Mouse (Mus musculus) gastrocnemius, postnatal 25 days (tissue): ENCODE results near the gene Fstl4. TPM values are rescaled to one million over a fixed set of nuclear protein-coding genes. Genes with fewer than 3 reads are reported as not detected.
"Not testable (repeated sequence)": the region's sequence is repeated elsewhere in the genome, so short reads cannot be mapped to it uniquely, and the experiment has no call there.

ENCODE experiments used
- DNase-seq: peaks from one replicate; pipeline ENCODE4 v3.0.0; 2022
- total RNA-seq, 2 experiments: library from RNA; stranded (reverse); gene quantifications; 1 replicate in 1 of 2; 2 replicates in 1 of 2; pipeline ENCODE4 v1.2.3; 2021

The Fstl4 gene
- total RNA-seq, 2 experiments from 2014 or later, result 0.05 TPM; not detected in 1

GRCm38 (mm10) chr11:53087896-53088295, 323.5 kb downstream of the Fstl4 start:
- not testable (repeated sequence) for DNase-seq

- no peak for DNase-seq
Measured at GRCm38 (mm10) chr11:53091596-53091995, 327.2 kb downstream of the Fstl4 start.

DNA sequence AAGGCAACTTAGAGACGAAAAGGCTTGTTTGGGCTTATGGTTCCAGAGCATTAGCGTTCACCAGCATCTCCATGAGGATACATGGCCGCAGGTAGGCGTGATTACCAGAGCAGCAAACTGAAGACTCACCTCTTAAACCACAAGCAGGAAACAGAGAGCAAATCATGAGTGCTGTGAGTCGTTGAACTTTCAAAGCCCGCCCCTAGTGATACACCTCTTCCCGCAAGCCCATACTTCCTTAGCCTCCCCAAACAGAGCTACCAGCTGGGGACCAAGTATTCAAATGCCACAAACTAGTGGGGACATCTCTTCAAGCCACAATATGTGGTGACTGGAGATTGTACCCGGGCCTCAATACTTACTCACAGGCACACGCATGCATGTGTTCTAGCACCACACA, 332.4 kb downstream of the Fstl4 start:
- no peak for DNase-seq

- DNase-seq, result no peak
Measured at GRCm38 (mm10) chr11:53097331-53097730, 332.9 kb downstream of the Fstl4 start.

GRCm38 (mm10) chr11:53097870-53098269, 333.4 kb downstream of the Fstl4 start:
- DNase-seq, result no peak

DNA sequence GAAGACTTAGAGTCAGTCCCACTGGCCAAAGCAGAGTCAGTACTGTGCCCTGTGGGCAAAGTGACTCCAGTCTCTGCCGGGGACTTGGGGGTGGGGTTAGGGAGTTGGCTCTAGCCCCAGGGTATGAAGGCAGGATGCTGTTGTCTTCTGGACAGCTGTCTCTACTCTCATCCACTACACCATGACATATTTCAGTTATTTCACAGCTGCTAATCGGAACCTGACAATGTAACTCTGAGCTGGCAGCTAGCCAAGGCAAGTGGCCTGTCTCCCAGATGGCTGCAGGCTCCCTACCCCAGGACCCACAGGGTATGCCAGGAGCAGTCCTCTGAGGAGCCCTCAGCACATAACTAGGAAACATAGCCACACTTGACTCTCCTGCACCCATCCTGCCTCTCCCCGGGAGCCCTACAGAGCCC, 334.4 kb downstream of the Fstl4 start:
- peak; percentile 12 for DNase-seq

DNA sequence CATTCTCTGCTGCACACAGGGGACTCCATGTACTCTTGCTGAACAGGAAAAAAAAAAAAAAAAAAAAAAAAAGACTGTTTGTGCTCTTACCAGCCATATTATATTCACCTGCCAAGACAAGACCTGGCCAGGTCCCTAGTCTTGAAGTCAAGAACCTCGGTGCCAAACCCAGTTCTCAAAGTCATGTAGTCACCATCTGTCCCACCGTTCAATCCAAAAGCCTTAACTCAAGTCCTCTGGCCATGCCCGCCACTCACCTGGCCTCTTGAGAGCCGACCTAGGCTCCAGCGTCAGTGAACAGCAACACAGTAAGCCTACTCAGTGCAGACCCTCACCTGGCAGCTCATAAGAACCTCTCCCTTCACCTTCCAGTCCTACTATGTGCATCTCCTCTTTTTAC, 334.9 kb downstream of the Fstl4 start:
- DNase-seq, result no peak

DNA sequence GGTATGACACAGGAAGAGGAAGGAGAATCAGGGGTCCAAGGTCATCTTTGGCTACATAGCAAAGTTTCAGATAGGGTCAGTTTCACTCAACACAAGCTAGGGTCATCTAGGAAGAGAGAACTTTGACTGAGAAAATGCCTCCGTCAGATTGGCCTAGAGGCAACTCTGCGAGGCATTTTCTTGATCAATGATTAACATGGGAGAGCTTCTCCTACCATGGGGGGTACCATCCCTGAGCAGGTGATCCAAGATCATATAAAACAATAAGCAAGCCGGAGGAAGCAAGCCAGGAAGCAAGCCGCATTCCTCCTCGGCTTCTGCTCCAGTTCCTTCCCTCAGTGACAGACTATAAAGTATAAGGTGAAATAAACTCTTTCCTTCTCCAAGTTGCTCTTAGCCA, 337.3 kb downstream of the Fstl4 start:
- no peak for DNase-seq

GRCm38 (mm10) chr11:53103601-53104325, 339.3 kb downstream of the Fstl4 start:
- DNase-seq, result peak; percentile 78

DNA sequence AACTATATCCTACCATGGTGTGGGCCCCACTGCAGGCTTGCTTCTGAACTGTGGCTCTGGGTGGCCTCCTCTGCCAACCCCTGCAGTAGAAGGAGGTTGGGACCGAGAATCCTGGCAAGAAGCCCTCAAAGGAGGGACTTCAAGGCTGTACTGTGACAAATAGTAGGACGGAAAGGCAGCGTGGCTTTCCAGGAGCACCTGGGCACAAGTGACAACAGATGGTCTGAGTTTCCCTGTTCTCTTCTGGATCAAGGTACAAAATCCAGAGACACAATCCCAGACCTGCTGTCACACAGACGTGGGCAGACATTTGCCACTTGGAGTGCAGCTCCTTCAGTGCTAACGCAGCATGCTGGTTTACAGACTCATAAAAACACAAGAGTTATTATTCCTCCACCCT, 343.3 kb downstream of the Fstl4 start:
- DNase-seq, result no peak

DNA sequence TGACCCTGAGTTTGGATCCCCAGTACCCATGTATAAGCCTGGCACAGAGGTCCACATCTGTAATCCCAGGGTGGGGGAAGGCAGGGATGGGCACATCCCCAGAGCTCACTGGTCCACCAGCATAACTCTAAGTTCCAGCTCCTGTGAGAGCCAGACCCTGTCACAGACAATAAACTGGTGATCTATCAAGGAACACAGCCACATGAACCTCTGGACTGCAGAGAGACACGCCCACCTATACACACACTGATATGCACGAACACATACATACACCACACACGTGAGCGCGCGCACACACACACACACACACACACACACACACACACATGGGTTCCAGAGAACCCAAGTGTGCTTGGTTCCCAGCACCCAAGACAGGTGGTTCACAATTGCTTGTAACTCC, 344.4 kb downstream of the Fstl4 start:
- no peak for DNase-seq

- no peak for DNase-seq
Measured at GRCm38 (mm10) chr11:53109701-53110467, 345.4 kb downstream of the Fstl4 start.

- no peak for DNase-seq
Measured at GRCm38 (mm10) chr11:53115711-53116110, 351.3 kb downstream of the Fstl4 start.

DNA sequence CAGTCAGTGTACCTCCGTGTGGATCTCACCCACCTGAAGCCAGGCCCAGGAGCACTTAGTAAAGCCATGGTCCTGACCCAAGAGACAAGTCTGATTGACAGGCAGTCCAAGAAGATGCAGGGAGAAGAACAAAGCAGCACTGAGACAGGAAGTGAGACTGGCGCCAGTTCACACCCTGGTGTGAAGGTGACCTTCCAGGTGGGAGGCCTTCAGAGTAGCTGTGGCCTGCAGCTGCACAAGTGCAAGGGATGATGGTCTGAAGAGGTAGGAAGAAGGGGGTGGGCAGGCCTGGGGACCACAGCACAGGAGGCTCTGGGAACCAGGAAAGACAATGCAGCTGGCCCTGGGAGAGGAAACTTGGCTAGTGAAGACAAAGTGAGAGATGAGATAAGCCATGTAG, 351.9 kb downstream of the Fstl4 start:
- DNase-seq, result no peak

DNA sequence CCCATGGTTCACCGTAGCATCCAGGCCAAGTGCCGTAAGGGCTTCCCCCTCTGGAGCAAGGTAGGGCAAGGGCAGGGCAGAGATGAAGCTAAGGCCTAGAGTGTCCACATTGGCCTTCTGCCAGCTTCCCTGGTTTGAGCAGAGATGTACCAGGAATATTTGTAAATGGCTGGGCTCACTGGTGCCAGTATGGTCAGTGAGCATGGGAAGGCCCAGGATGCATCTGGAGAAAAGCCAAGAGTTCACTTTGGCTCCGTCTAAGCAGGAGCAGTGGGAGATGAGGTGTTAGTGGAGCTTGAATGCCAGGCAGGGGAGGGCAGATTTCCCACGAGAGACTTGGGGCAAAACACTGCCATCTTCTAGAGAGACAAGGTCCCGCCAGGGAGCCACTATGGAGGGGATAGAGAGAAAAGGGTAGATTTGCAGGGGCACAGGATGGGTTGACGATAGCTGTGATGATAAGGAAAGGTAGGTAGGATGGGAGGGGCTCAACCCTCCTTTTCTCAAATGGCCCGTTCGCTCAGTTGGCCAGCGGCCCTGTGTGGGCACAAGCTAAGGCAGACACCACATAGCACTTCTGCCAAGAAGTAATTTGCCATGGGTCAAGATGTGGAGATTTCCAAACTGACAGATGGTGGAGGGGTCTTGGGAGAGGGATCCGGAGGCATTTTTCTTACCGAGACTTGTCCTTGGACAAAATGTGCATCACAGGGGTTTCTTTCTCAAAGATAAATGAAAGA, 354.0 kb downstream of the Fstl4 start:
- DNase-seq, result no peak

DNA sequence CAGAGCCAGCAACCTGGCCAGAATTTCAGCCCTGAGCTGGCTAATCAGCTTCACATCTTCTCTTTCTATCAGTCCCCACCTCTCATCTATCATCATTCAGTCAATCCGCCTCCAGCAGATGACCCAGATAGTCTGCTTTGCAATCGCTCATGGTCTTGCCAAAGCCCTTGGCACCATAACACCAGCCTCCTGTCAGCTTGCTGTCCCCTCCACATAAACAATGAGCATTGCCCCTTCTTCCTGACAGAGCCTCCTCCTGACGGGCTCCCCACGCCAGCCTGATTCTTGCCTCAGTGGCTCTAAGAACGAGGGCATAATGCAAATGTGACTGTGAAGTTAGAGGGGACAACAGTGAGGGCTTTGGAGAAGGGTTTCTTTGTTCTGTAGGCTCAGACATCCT, 355.5 kb downstream of the Fstl4 start:
- DNase-seq, result no peak

DNA sequence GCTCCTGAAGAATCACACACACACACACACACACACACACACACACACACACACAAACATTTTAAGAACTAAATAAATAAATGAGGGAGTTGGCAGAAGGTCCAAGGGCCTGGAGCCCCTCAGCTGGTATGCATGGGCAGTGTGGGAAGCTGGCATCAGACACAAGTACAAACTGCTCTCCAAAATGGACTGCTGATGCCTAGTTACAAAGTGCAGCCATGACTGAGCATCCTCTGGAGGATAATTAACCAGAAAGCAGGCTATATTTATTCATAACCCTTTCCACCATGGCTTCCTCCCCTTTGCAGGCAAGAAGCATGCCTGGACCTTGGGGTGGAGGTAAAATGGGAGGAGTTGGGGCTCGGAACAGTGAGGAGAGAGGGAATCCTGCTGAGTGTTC, 356.8 kb downstream of the Fstl4 start:
- no peak for DNase-seq

DNA sequence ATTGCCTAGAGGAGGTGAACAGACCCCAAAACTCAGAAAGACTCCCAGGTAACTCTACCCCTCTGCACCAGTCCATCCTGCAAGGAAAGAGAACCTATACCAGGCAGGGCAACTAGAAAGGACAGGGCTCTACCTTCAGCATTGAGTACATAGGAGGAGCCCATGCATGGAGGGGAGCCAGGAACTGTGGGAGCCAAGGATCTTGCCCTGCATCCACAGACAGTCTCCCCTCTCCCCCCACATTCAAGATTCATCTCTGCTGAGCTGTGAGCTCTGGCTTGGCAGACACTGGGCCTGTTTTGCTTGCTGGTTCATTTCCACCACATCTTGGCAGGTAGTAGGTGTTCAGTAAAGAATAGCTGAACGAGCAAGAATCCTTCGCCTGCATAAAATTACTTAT, 360.4 kb downstream of the Fstl4 start:
- DNase-seq, result no peak

DNA sequence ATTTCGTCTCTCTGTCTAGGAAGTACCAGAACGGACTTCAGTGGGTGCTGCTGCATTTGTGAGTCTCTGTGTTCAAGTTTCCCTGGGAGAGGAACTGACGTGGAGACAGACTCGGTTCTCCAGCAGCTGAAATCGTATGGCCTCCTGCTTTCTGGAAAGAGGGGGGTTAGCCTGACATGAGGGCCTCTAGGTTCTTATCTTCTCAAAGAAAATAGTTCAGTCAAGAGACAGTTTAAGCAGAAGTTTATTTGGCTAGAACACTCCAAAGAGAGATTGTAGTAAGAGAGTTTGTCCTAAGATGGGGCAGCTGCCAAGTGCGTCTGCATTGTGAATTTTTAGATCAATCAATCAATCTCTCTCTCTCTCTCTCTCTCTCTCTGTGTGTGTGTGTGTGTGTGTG, 362.2 kb downstream of the Fstl4 start:
- no peak for DNase-seq

- DNase-seq, result no peak
Measured at GRCm38 (mm10) chr11:53128661-53129060, 364.2 kb downstream of the Fstl4 start.

DNA sequence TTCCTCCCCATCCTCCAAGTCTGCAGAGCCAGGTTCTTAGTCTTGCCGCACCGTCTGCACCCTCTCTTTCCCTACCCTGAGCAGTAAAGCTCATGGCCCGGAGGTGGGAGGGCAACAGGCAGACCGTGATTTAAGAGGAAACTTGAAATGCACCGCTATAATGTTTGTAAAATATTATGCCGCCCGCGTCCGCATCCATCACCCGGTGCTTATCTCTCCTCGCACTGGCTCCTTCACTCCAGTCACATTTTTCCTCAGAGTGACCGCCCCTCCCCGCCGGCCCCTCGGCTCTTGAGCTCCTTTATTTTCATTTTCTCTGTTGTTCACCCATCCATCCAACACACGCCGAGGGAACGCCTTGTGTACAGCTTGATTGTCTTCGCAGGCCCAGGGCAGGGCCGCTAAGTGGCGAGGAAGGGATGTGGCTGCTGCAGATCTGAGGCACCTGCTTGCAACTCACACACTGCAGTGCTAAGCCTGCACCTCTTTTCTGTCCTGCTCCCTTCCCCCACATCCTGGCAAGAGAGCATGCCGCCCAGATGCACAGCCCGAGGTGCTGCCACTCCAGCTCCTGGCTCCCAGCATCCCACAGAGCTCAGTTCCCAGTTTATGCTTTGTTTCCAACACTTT, 368.1 kb downstream of the Fstl4 start:
- no peak for DNase-seq

GRCm38 (mm10) chr11:53136371-53136770, 371.9 kb downstream of the Fstl4 start:
- no peak for DNase-seq

DNA sequence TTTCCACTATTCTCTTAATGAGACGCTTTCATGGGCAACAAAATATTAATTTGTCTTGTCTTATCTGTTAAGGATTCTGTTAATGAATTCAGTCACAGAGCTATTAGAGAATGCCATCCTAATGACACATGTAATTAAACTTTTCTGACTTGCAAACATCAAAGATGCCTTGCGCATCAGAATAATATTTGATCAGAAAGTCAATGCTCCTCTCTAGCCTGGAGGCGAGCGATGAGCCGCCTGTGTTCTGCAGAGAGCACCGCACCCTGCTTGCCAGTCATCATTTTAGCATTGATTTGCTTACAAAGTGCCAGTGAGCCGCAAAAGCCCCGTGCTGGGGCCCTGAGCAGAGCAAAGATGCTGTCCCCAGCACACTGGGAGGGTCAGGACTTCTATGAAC, 372.9 kb downstream of the Fstl4 start:
- no peak for DNase-seq
